Mouse (Mus musculus) bone marrow, adult 2 months (tissue): ENCODE measurements around the gene Armc2. TPM values are rescaled to one million over a fixed set of nuclear protein-coding genes. Genes with fewer than 3 reads are reported as not detected.

ENCODE experiments used
- H3K27ac ChIP-seq: fragments of 200-500 bp; 2 replicates; pipeline ENCODE4 v1.5.1; 2012; ENCODE audit warnings: low read depth, mild to moderate bottlenecking, control low read depth, inconsistent platforms, low read length; ENCODE audit not compliant: control insufficient read depth, poor library complexity, insufficient read depth
- H3K4me1 ChIP-seq: fragments of 200-500 bp; 2 replicates; pipeline ENCODE4 v1.6.1; 2011; ENCODE audit warnings: low read length; ENCODE audit not compliant: control insufficient read depth, insufficient read depth
- H3K4me3 ChIP-seq: fragments of 200-500 bp; replicated peaks from 2 replicates; pipeline ENCODE3; 2011; ENCODE audit warnings: mild to moderate bottlenecking, low read depth, low read length, control low read depth; ENCODE audit not compliant: control insufficient read depth
- CTCF ChIP-seq: fragments of 200-500 bp; IDR thresholded peaks from 2 replicates; pipeline ENCODE4 v1.5.1; 2011; ENCODE audit warnings: low read length, control low read depth; ENCODE audit not compliant: control insufficient read depth, insufficient read depth
- POLR2A ChIP-seq: fragments of 200-500 bp; IDR thresholded peaks from 2 replicates; pipeline ENCODE4 v1.6.1; 2011; ENCODE audit warnings: low read depth, mild to moderate bottlenecking, control low read depth, low read length, borderline replicate concordance; ENCODE audit not compliant: control insufficient read depth
- WGBS: fragments of 180-500 bp; shearing (Covaris S2); methylation state at CpG from one replicate; pipeline ENCODE4 v1.1.7; 2018; 5-methylcytosine and 5-hydroxymethylcytosine counted together
- polyA plus RNA-seq: library from polyadenylated mRNA; stranded (reverse); fragments of >200 nt; gene quantifications from 2 replicates; pipeline ENCODE4 v1.2.4, GENCODE M21; 2011; ENCODE audit warnings: low replicate concordance; ENCODE audit not compliant: missing spikeins, insufficient read depth, insufficient read length

Gene Armc2
- polyA plus RNA-seq, 1 experiment, result 0.30 TPM

DNA sequence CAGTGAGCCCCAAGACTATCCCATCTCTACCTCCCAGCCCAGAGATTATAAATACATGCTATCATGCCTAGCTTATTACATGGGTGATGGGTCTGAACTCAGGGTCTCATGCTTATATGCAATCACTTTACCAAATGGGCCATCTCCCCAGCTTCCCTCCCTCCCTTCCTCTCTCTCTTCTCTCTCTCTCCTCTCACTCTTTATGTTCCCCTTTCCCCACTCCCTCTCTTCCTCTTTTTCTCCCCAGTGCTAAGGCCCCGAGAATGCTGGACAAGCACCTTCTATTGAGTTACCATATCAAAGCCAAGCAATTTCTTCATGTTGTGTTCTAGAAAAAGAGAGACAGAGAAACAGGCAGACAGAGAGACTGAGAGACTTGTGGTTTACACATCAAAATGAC is 14.7 kb downstream of the Armc2 start:
- TF ChIP-seq POLR2A (no peak), CTCF (no peak)
- H3K4me1 ChIP-seq, result no peaks in the 10 kb centered on the region; the same call in 1 of the 2 replicates
- no peak overlapping the region for H3K4me3 ChIP-seq
- WGBS, result 0% methylated on average over 1 of the region's 1 CpGs
- no peak overlapping the region for H3K27ac ChIP-seq

DNA sequence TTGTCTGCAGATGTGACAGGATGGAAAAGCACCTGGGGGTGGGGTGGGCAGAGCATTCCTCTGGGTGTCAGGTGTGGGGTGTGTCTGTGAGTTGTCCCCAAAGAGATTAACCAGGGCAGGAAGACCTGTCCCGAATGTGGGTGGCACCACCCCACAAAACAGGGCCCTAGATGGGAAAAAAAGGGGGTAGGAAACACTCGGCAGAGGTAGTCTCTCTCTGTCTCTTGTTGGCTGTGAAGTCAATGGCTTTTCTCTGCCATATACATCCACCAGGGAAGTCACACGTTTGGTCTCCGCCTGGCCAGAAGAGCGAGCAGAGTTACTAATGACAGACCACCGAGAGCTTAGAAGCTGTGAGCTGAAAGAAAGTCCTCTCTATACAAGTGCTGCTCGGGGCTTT is 15.8 kb downstream of the Armc2 start:
- TF ChIP-seq CTCF (no peak), POLR2A (no peak)
- Histone ChIP-seq H3K4me1 (no peaks in the 10 kb centered on the region; the same call in 1 of the 2 replicates), H3K4me3 (no peak overlapping the region), H3K27ac (no peak overlapping the region)
- 76% methylated on average over 7 of the region's 7 CpGs for WGBS

GRCm38 (mm10) chr10:42001260-42001659 is 17.0 kb downstream of the Armc2 start:
- Histone ChIP-seq H3K4me3 (no peak overlapping the region), H3K4me1 (no peaks in the 10 kb centered on the region; the same call in 1 of the 2 replicates), H3K27ac (no peak overlapping the region)
- 83% methylated on average over 3 of the region's 3 CpGs for WGBS
- TF ChIP-seq CTCF (no peak), POLR2A (no peak)

- TF ChIP-seq POLR2A (no peak), CTCF (no peak)
- no peaks in the 10 kb centered on the region for H3K4me1 ChIP-seq
- H3K27ac ChIP-seq, result no peak overlapping the region
- H3K4me3 ChIP-seq, result no peak overlapping the region
- WGBS, result 59% methylated on average over 1 of the region's 1 CpGs
These were observed 20.5 kb downstream of the Armc2 start for GRCm38 (mm10) chr10:41997691-41998178.

DNA sequence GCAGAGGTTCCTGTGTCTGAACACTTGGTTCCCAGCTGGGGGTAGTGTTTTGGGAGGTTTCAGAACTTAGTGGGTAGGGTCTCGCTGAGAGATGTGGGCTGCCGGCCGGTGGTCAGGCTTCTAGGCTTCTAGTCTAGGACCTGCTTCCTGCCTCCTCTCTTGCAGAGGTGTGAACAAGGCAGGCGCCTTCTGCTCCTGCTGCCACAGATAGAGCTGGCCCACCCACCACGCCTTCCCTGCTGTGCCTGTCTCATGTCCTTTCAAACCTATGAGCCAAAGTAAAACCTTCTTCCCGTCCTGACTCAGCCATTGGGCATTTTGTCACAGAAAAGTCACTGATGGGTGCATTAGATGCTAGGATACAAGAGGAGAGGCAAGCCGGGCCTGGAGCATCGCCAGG is 22.1 kb downstream of the Armc2 start:
- no peak overlapping the region for H3K27ac ChIP-seq
- H3K4me3 ChIP-seq, result no peak overlapping the region
- H3K4me1 ChIP-seq, result no peaks in the 10 kb centered on the region
- 79% methylated on average over 8 of the region's 8 CpGs for WGBS
- TF ChIP-seq CTCF, result no peak
- TF ChIP-seq POLR2A, result no peak

GRCm38 (mm10) chr10:41995051-41995450 is 23.2 kb downstream of the Armc2 start:
- Histone ChIP-seq H3K27ac (no peak overlapping the region), H3K4me3 (no peak overlapping the region), H3K4me1 (no peaks in the 10 kb centered on the region)
- WGBS, result 73% methylated on average over 2 of the region's 2 CpGs
- no peak for TF ChIP-seq POLR2A

DNA sequence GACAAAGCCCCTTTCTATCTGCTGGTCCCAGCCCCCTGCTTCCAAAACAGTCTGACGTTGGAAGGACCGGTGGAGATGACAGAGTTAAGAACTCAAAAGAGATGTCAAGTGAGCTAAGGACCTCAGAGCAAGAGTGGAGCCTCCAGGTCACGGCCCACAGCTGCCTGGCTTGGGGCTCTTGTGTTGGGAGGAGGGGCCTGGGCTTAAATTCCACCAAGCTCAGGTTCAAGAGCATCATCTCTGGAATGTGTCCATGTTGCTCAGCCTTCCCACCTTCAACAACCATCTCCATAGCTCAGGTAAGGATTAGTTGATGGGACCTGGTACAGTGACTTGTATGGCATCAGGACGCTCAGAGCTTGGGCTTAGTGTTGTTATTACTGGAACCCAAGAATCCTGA is 23.7 kb downstream of the Armc2 start:
- Histone ChIP-seq H3K27ac (no peak overlapping the region), H3K4me1 (no peaks in the 10 kb centered on the region), H3K4me3 (no peak overlapping the region)
- WGBS, result 85% methylated on average over 4 of the region's 4 CpGs
- TF ChIP-seq CTCF (no peak), POLR2A (no peak)

DNA sequence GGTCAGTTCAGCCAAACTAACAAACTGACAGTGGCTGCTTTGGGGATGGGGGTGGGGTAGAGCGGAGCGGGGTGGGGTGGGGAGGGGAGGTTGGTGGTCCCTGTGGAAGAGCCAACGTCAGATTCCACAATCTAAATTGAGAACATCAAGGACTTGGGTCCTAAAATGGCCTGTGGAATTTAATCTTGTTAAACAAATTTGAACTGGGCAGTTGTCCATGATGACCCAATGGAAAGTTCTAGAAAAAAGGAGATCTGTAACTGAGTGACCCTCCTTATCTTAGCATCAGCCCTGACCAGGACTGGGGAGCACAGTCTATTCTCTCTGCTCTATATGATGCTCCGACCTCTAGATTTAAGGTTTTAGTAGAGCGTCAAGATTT is 26.2 kb downstream of the Armc2 start:
- H3K4me3 ChIP-seq, result no peak overlapping the region

More for the DNA sequence above, 26.2 kb downstream of the Armc2 start:
- Histone ChIP-seq H3K27ac (no peak overlapping the region), H3K4me1 (no peaks in the 10 kb centered on the region)
- 83% methylated on average over 5 of the region's 5 CpGs for WGBS
- no peak for TF ChIP-seq POLR2A
- TF ChIP-seq CTCF, result no peak
